Mouse (Mus musculus): ENCODE measurements around the gene Flywch1. TPM values are rescaled to one million over a fixed set of nuclear protein-coding genes. Genes with fewer than 3 reads are reported as not detected.
"Not testable (repeated sequence)": the region's sequence is repeated elsewhere in the genome, so short reads cannot be mapped to it uniquely, and the experiment has no call there.

The Flywch1 gene
- polyA plus RNA-seq, 1 experiment from 2014 or later, result 9.4 TPM

DNA sequence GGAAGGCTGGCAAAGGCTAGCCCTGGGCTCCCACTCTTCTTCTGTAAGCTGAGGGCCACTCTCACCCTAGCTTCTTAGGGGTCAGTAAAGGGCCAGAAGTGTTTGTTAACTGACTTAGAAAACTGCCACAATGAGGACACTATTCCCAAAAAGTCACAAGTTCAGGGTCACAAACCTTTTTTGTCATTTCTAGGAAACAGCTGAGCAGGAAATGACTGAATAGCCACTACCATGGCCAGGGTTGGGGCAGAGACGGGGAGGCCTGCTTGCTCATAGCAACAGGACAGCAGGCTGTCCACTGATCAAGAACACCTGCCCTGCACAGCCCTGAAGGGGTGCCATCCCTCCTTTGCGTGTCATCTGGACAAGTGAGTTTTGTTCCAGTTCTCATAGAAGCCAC lies 5.7 kb upstream of the Flywch1 start:
- no peak overlapping the region for H3K4me2 ChIP-seq
- ATAC-seq (ENCODE audit: insufficient read depth), result no peak
- H3K27me3 ChIP-seq, result peaks cover 3% of the 10 kb centered on the region; the same call in 1 of the 2 replicates
- H3K9me3 ChIP-seq (replicated peaks), result no peaks in the 10 kb centered on the region
- H3K36me3 ChIP-seq (replicated peaks), result no peaks in the 10 kb centered on the region
- no peak overlapping the region for H3K27ac ChIP-seq (replicated peaks)
- 59% methylated on average over 2 of the region's 2 CpGs for WGBS (ENCODE audit: insufficient replicate concordance)
- no peak overlapping the region for H3K4me3 ChIP-seq (replicated peaks)
- H3K9ac ChIP-seq, result no peak overlapping the region
- peaks cover 4% of the 10 kb centered on the region for H3K4me1 ChIP-seq (replicated peaks)

DNA sequence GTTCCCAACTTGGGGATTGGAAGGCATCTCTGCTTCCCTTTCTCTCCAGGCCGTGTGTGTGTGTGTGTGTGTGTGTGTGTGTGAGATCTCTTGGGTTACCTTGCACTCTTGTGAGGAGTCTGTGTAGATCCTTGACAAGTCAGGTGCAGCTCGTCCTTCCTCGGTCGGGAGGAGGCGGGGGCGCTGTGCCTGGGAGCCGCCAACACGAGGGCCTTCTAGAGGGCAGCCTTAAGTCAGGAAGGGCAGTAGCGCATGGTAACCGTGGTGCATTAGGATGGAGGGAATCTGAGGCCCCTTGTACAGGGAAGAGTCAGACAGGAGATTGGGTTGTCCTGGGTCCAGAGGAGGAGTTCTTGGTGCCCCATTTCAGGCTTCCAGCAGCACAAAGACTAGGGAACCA lies 4.8 kb upstream of the Flywch1 start:
- 68% methylated on average over 10 of the region's 10 CpGs for WGBS (ENCODE audit: insufficient replicate concordance)
- no peak for ATAC-seq (ENCODE audit: insufficient read depth)
- Histone ChIP-seq H3K27me3 (peaks cover 3% of the 10 kb centered on the region; the same call in 1 of the 2 replicates), H3K4me2 (no peak overlapping the region), H3K9ac (no peak overlapping the region), H3K36me3 (replicated peaks) (no peaks in the 10 kb centered on the region), H3K4me1 (replicated peaks) (peaks cover 10% of the 10 kb centered on the region), H3K9me3 (replicated peaks) (no peaks in the 10 kb centered on the region), H3K4me3 (replicated peaks) (no peak overlapping the region), H3K27ac (replicated peaks) (no peak overlapping the region)

DNA sequence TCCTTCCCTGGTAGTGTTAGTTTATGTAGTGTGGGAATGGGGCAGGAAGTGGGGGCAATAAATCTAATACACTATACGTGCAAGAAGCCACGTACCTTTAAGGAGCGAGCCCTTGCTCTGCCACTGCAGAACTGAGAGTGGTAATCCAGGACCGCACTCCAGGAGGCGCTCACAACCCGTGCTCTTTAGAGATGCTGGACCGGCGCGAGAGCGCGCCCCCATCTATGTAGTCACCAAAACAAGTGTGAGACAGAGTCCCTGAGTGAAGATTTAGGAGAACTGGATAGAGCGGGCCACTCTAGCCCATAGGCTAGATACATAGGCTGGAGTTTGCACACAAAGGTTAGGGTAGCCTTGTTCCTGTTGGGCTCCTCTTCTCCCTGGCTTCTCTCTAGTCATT lies 2.7 kb upstream of the Flywch1 start:
- 2% methylated on average over 12 of the region's 12 CpGs for WGBS (ENCODE audit: insufficient replicate concordance)
- H3K9ac ChIP-seq, result no peak overlapping the region
- H3K27me3 ChIP-seq, result peaks cover 3% of the 10 kb centered on the region; the same call in 1 of the 2 replicates
- H3K36me3 ChIP-seq (replicated peaks), result no peaks in the 10 kb centered on the region
- ATAC-seq (ENCODE audit: insufficient read depth), result no peak
- H3K4me2 ChIP-seq, result no peak overlapping the region
- no peaks in the 10 kb centered on the region for H3K9me3 ChIP-seq (replicated peaks)
- no peak overlapping the region for H3K4me3 ChIP-seq (replicated peaks)
- H3K27ac ChIP-seq (replicated peaks), result no peak overlapping the region
- H3K4me1 ChIP-seq (replicated peaks), result peaks cover 21% of the 10 kb centered on the region

DNA sequence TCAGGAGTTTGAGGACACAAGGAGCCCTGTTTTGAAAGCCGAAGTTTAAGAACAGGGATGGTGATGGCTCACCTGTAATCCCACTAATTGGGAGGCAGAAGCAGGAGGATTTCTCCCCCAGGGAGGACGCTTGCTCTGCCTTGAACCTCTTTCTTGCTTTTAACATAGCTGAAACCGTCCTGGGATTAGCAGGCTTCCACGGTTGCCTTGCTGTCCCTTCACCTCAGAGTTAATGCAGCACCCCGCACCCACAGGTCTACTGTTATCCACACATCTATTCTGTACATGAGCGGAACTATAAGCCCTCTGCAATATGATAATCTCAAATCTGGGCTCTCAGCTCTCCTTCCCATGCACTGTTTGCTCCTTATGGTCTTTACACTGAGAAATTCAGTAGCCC lies 2.3 kb upstream of the Flywch1 start:
- no peaks in the 10 kb centered on the region for H3K9me3 ChIP-seq (replicated peaks)
- no peak overlapping the region for H3K4me2 ChIP-seq
- H3K27ac ChIP-seq (replicated peaks), result no peak overlapping the region
- ATAC-seq (ENCODE audit: insufficient read depth), result no peak
- H3K4me3 ChIP-seq (replicated peaks), result no peak overlapping the region
- no peaks in the 10 kb centered on the region for H3K36me3 ChIP-seq (replicated peaks)
- peaks cover 3% of the 10 kb centered on the region; the same call in 1 of the 2 replicates for H3K27me3 ChIP-seq
- no peak overlapping the region for H3K9ac ChIP-seq
- WGBS (ENCODE audit: insufficient replicate concordance), result 42% methylated on average over 6 of the region's 6 CpGs
- peaks cover 21% of the 10 kb centered on the region for H3K4me1 ChIP-seq (replicated peaks)

DNA sequence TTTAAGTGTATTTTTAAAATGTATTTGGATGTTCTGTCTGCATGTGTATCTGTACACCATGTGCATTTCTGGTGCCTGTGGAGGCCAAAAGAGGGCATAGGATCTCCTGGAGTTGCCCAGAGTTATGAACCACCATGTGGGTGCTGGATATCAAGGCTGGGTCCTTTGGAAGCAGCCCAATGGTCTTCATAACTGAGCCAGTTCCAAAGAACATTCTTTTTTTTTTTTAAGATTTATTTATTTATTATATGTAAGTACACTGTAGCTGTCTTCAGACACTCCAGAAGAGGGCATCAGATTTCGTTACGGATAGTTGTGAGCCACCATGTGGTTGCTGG lies 786 bp upstream of the Flywch1 start:
- not testable (repeated sequence) for H3K4me2 ChIP-seq; H3K27ac ChIP-seq (replicated peaks); H3K4me3 ChIP-seq (replicated peaks); H3K9ac ChIP-seq; H3K36me3 ChIP-seq (replicated peaks); ATAC-seq (ENCODE audit: insufficient read depth); H3K9me3 ChIP-seq (replicated peaks); H3K27me3 ChIP-seq
- 73% methylated on average over 2 of the region's 2 CpGs for WGBS (ENCODE audit: insufficient replicate concordance)
- H3K4me1 ChIP-seq (replicated peaks), result peaks cover 21% of the 10 kb centered on the region

DNA sequence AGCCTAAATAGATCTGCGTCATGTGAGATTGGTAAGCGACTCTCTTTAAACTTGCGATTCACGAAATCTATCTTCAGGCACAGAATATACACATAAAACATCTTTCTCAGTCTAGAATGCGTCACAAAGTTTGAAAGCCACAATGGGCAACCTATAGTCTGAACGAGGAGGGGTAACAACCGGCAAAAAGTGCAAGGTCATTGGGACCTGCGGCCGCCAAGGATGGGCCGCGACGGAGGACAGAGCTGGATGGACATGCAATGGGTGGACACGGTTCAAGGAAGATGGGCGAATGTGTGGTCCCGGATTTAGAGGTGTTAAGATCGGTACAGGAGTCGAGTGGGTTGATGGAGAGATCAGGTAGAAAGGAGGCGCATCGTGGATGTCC lies 512 bp downstream of the Flywch1 start:
- no peaks in the 10 kb centered on the region for H3K36me3 ChIP-seq (replicated peaks)
- H3K27me3 ChIP-seq, result no peaks in the 10 kb centered on the region
- peak; percentile 16 for ATAC-seq (ENCODE audit: insufficient read depth)
- no peaks in the 10 kb centered on the region for H3K9me3 ChIP-seq (replicated peaks)
- H3K4me1 ChIP-seq (replicated peaks), result peaks cover 21% of the 10 kb centered on the region
- peak overlapping the region; percentile 87 for H3K4me3 ChIP-seq (replicated peaks)
- peak overlapping the region; percentile 76 for H3K27ac ChIP-seq (replicated peaks)
- WGBS (ENCODE audit: insufficient replicate concordance), result 3% methylated on average over 19 of the region's 19 CpGs
- peak overlapping the region; percentile 90 for H3K4me2 ChIP-seq
- H3K9ac ChIP-seq, result peak overlapping the region; percentile 91

DNA sequence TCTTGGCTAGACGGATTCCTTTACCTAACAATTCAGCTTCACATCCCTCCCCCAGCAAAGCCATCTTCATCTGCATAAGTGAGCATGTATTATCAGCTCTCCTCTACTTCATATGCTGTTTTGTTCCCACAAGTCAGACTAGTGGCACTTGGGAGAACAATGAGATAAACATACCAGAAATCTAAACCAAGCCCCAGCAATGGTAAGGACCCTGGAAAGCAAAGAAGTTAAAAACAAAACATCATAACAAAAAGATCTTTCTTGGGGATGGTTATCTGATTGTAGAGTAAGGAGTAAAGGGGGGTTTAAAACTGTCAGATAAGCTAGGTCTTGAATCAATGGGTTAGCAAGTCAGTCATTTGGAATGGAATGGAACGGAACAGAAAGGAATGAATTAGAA lies 909 bp downstream of the Flywch1 start:
- peak overlapping the region; percentile 87 for H3K4me3 ChIP-seq (replicated peaks)
- H3K27ac ChIP-seq (replicated peaks), result no peak overlapping the region
- H3K36me3 ChIP-seq (replicated peaks), result no peaks in the 10 kb centered on the region
- H3K9me3 ChIP-seq (replicated peaks), result no peaks in the 10 kb centered on the region
- H3K27me3 ChIP-seq, result no peaks in the 10 kb centered on the region
- WGBS (ENCODE audit: insufficient replicate concordance), result 27% methylated on average over 2 of the region's 2 CpGs
- peak overlapping the region; percentile 90 for H3K4me2 ChIP-seq
- peak overlapping the region; percentile 91 for H3K9ac ChIP-seq
- ATAC-seq (ENCODE audit: insufficient read depth), result no peak
- H3K4me1 ChIP-seq (replicated peaks), result peaks cover 21% of the 10 kb centered on the region

DNA sequence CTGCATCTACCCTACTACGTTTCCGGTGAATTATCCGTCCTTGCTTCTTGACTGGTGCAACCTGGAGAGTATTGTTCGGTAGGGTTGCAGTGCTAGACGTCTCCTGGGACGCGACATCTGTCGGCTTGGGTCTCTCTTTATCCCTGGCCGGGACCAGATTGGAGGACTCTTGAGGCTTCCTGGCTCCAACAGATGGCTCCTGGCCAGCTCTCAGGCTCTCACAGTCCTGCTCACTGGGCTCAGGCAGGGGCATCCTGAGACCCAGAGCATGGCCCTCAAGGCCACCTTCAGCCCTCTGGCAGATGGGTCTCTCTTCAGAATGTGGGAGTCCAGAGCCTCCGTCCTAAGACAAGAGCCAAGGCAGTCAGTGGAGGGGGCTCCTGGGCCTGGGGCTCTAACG lies 8.4 kb downstream of the Flywch1 start:
- Histone ChIP-seq H3K27me3 (no peaks in the 10 kb centered on the region), H3K27ac (replicated peaks) (no peak overlapping the region), H3K4me1 (replicated peaks) (no peaks in the 10 kb centered on the region), H3K4me2 (no peak overlapping the region), H3K9ac (no peak overlapping the region), H3K36me3 (replicated peaks) (no peaks in the 10 kb centered on the region), H3K4me3 (replicated peaks) (no peak overlapping the region), H3K9me3 (replicated peaks) (no peaks in the 10 kb centered on the region)
- WGBS (ENCODE audit: insufficient replicate concordance), result 81% methylated on average over 11 of the region's 11 CpGs
- no peak for ATAC-seq (ENCODE audit: insufficient read depth)

DNA sequence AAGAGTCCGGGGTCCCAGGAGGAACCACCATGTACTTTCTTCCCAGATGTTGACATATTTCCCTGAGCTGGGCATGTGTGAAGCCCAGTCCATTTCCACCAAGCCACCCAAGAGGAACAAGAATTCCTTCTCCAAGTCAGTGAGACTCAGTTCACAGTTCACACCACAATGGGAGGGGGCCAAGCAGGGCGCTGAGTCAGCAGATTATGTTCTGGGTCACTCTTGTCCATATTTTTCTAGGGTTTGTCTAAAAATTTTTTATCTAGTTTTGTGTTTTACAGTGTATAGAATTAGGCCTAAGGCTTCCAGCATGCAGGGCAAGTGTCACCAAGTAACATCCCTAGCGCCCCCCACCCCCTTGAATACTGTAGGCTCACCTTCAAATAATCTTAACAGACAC lies 10.2 kb downstream of the Flywch1 start:
- Histone ChIP-seq H3K4me1 (replicated peaks) (no peaks in the 10 kb centered on the region), H3K9ac (no peak overlapping the region), H3K4me3 (replicated peaks) (no peak overlapping the region), H3K27ac (replicated peaks) (no peak overlapping the region), H3K4me2 (no peak overlapping the region), H3K27me3 (no peaks in the 10 kb centered on the region), H3K36me3 (replicated peaks) (no peaks in the 10 kb centered on the region), H3K9me3 (replicated peaks) (no peaks in the 10 kb centered on the region)
- ATAC-seq (ENCODE audit: insufficient read depth), result no peak
- WGBS (ENCODE audit: insufficient replicate concordance), result 68% methylated on average over 3 of the region's 3 CpGs

DNA sequence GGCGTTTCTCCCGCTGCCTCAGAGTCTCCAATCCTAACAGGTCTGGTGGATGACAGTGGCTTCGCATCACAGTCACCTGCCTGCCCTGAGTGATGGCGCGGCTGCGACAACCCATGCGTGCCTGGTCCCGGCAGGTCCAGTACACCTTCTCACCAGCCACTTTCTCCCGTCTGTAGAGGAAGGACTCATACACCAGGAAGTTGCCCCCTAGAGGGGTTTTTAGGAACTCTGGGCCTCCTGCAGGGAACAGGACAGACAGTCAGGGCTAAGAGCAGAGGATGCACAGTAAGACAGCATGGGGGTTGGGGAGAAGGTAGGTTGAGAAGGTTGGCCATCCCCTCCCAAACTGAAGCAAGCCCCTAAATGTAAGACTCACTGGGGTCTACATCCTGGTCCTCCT lies 11.2 kb downstream of the Flywch1 start:
- no peak overlapping the region for H3K4me3 ChIP-seq (replicated peaks)
- no peak for ATAC-seq (ENCODE audit: insufficient read depth)
- H3K4me1 ChIP-seq (replicated peaks), result no peaks in the 10 kb centered on the region
- H3K4me2 ChIP-seq, result no peak overlapping the region
- no peak overlapping the region for H3K27ac ChIP-seq (replicated peaks)
- H3K9ac ChIP-seq, result no peak overlapping the region
- no peaks in the 10 kb centered on the region for H3K27me3 ChIP-seq
- no peaks in the 10 kb centered on the region for H3K9me3 ChIP-seq (replicated peaks)
- WGBS (ENCODE audit: insufficient replicate concordance), result 82% methylated on average over 9 of the region's 9 CpGs
- H3K36me3 ChIP-seq (replicated peaks), result no peaks in the 10 kb centered on the region

DNA sequence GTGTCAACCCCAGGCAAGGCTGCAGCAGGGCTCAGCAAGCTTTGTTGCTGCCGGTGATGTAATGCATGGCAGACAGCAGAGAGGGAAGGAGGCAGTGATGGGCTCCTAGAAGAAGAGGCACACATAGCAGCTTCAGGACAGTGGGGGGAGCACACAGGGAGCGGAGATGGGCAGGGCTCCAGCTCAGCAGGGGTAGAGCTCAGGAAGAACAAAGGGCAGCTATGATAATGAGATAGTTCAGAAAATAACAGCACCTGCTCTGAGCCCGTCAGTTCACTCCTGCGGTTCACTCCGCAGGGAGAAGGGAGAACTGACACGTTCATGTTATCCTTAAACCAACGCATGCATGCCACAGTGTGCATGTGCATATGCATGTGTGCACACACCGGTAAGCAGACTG lies 12.6 kb downstream of the Flywch1 start:
- Histone ChIP-seq H3K27me3 (no peaks in the 10 kb centered on the region), H3K9ac (no peak overlapping the region), H3K36me3 (replicated peaks) (no peaks in the 10 kb centered on the region), H3K27ac (replicated peaks) (no peak overlapping the region), H3K4me3 (replicated peaks) (no peak overlapping the region), H3K4me1 (replicated peaks) (no peaks in the 10 kb centered on the region), H3K9me3 (replicated peaks) (no peaks in the 10 kb centered on the region), H3K4me2 (no peak overlapping the region)
- no peak for ATAC-seq (ENCODE audit: insufficient read depth)
- 81% methylated on average over 8 of the region's 8 CpGs for WGBS (ENCODE audit: insufficient replicate concordance)

DNA sequence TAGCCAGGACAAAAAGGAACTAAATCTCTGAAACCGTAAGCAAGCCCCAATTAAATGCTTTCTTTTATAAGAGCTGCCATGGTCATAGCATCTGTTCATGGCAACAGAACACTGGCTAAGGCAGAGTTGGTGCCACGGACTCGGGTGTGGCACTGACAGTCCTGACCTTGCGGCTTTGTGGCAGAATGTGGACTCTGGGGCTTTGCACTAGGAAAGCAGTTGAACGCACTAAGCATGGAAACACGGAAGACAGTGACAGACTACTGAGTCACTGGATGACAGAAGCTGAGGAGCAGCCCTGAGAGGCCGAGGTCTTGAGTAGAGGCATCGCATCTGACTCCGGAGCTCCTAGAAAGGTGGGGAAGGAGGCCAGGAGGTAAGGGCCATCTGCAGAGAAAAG lies 13.8 kb downstream of the Flywch1 start:
- no peaks in the 10 kb centered on the region for H3K9me3 ChIP-seq (replicated peaks)
- WGBS (ENCODE audit: insufficient replicate concordance), result 79% methylated on average over 9 of the region's 9 CpGs
- H3K4me3 ChIP-seq (replicated peaks), result no peak overlapping the region
- H3K27ac ChIP-seq (replicated peaks), result no peak overlapping the region
- no peak overlapping the region for H3K9ac ChIP-seq
- no peaks in the 10 kb centered on the region for H3K36me3 ChIP-seq (replicated peaks)
- H3K27me3 ChIP-seq, result no peaks in the 10 kb centered on the region
- ATAC-seq (ENCODE audit: insufficient read depth), result no peak
- no peaks in the 10 kb centered on the region for H3K4me1 ChIP-seq (replicated peaks)
- H3K4me2 ChIP-seq, result no peak overlapping the region
